Mouse (Mus musculus) liver, embryonic 16.5 days (tissue): Measurements from ENCODE around the gene Kif24. TPM values are rescaled to one million over a fixed set of nuclear protein-coding genes. Genes with fewer than 3 reads are reported as not detected.

Experiments
- ATAC-seq: fragments of 200-750 bp; cut with Nextera tagmentation; 2 replicates; pipeline ENCODE4 v1.8.0; 2017; ENCODE audit warnings: low read depth, mild to moderate bottlenecking, moderate number of reproducible peaks, moderate library complexity
- H3K27ac ChIP-seq: fragments of 300-500 bp; sonication (generic); 2 replicates; pipeline ENCODE4 v1.5.1; 2014; ENCODE audit warnings: mild to moderate bottlenecking, low read length
- H3K27me3 ChIP-seq: fragments of 300-500 bp; sonication (generic); 2 replicates; pipeline ENCODE4 v1.6.1; 2014; ENCODE audit warnings: low read depth, low read length, mixed read lengths; ENCODE audit not compliant: control insufficient read depth, insufficient read depth
- H3K36me3 ChIP-seq: fragments of 300-500 bp; sonication (generic); 2 replicates; pipeline ENCODE4 v1.6.1; 2014; ENCODE audit warnings: mild to moderate bottlenecking; ENCODE audit not compliant: control insufficient read depth, insufficient read depth
- H3K4me1 ChIP-seq: fragments of 300-500 bp; sonication (generic); 2 replicates; pipeline ENCODE4 v1.6.1; 2014; ENCODE audit warnings: low read depth, low read length, mixed read lengths; ENCODE audit not compliant: control insufficient read depth
- H3K4me2 ChIP-seq: fragments of 300-500 bp; sonication (generic); 2 replicates; pipeline ENCODE4 v1.6.1; 2014; ENCODE audit warnings: low read depth, low read length, mixed read lengths
- H3K4me3 ChIP-seq: fragments of 300-500 bp; sonication (generic); 2 replicates; pipeline ENCODE4 v1.5.1; 2014; ENCODE audit warnings: low read depth, mild to moderate bottlenecking, low read length
- H3K9ac ChIP-seq: fragments of 300-500 bp; sonication (generic); 2 replicates; pipeline ENCODE4 v1.6.1; 2014; ENCODE audit warnings: low read depth, low read length
- H3K9me3 ChIP-seq: fragments of 300-500 bp; sonication (generic); replicated peaks from 2 replicates; pipeline ENCODE4 v1.6.1; 2016; ENCODE audit warnings: low read length; ENCODE audit not compliant: control insufficient read depth
- WGBS: fragments of 180-500 bp; shearing (Covaris S2); extraction: QIAGEN DNeasy Blood & Tissue Kit; methylation state at CpG from one replicate; pipeline ENCODE4 v1.1.7; 2014; ENCODE audit not compliant: insufficient replicate concordance; 5-methylcytosine and 5-hydroxymethylcytosine counted together
- polyA plus RNA-seq: library from polyadenylated mRNA; unstranded; fragments of >200 nt; fragmentation: Nextera tagmentation; extraction: Ambion mirVana; gene quantifications from 2 replicates; pipeline ENCODE4 v1.2.1, GENCODE M21; 2015

Kif24 gene
- polyA plus RNA-seq, 1 experiment from 2014 or later = 4.9 TPM

- Histone ChIP-seq H3K36me3 (no peaks in the 10 kb centered on the region), H3K4me3 (peak within 1 kb of the TSS; percentile 52), H3K4me1 (peaks cover 27% of the 10 kb centered on the region), H3K27me3 (peaks cover 57% of the 10 kb centered on the region), H3K27ac (no peak within 1 kb of the TSS), H3K9ac (peak within 1 kb of the TSS; percentile 52), H3K4me2 (peak within 1 kb of the TSS; percentile 61), H3K9me3 (no peaks in the 10 kb centered on the region)
- 1% methylated on average over 18 of the region's 18 CpGs for WGBS
- peak; percentile 95 for ATAC-seq
Measured at GRCm38 (mm10) chr4:41502986-41503412, 38.3 kb upstream of the Kif24 start, which contains the start of gene AI464131. Gene AI464131, minus strand, starts transcription at chr4:41503076.

- H3K4me1 ChIP-seq = peaks cover 30% of the 10 kb centered on the region
- WGBS = 15% methylated on average over 20 of the region's 20 CpGs
- ATAC-seq = no peak
- peak overlapping the region; percentile 52 for H3K4me3 ChIP-seq
- H3K36me3 ChIP-seq = no peaks in the 10 kb centered on the region
- H3K9ac ChIP-seq = peak overlapping the region; percentile 52
- H3K27ac ChIP-seq = no peak overlapping the region
- H3K27me3 ChIP-seq = peaks cover 57% of the 10 kb centered on the region
- no peaks in the 10 kb centered on the region for H3K9me3 ChIP-seq
- H3K4me2 ChIP-seq = peak overlapping the region; percentile 61
Measured at GRCm38 (mm10) chr4:41502171-41502940, 37.7 kb upstream of the Kif24 start.

- Histone ChIP-seq H3K4me3 (no peak overlapping the region), H3K27ac (no peak overlapping the region), H3K9ac (no peak overlapping the region), H3K9me3 (no peaks in the 10 kb centered on the region), H3K36me3 (no peaks in the 10 kb centered on the region), H3K4me1 (peaks cover 20% of the 10 kb centered on the region), H3K27me3 (peaks cover 63% of the 10 kb centered on the region), H3K4me2 (no peak overlapping the region)
- 74% methylated on average over 4 of the region's 4 CpGs for WGBS
- ATAC-seq = no peak
Measured at GRCm38 (mm10) chr4:41500787-41501186, 36.1 kb upstream of the Kif24 start.

GRCm38 (mm10) chr4:41499619-41500018 lies 34.9 kb upstream of the Kif24 start:
- 50% methylated on average over 8 of the region's 8 CpGs for WGBS
- Histone ChIP-seq H3K36me3 (no peaks in the 10 kb centered on the region), H3K9ac (no peak overlapping the region), H3K27ac (no peak overlapping the region), H3K27me3 (peaks cover 63% of the 10 kb centered on the region), H3K9me3 (no peaks in the 10 kb centered on the region), H3K4me1 (peaks cover 20% of the 10 kb centered on the region), H3K4me3 (no peak overlapping the region), H3K4me2 (no peak overlapping the region)
- ATAC-seq = no peak

GRCm38 (mm10) chr4:41498921-41499391 lies 34.3 kb upstream of the Kif24 start:
- WGBS = 6% methylated on average over 43 of the region's 43 CpGs
- H3K9ac ChIP-seq = no peak overlapping the region
- no peak overlapping the region for H3K27ac ChIP-seq
- no peak for ATAC-seq
- H3K36me3 ChIP-seq = no peaks in the 10 kb centered on the region
- H3K4me3 ChIP-seq = no peak overlapping the region
- H3K4me2 ChIP-seq = no peak overlapping the region
- H3K27me3 ChIP-seq = peaks cover 63% of the 10 kb centered on the region
- H3K4me1 ChIP-seq = peaks cover 20% of the 10 kb centered on the region
- no peaks in the 10 kb centered on the region for H3K9me3 ChIP-seq

GRCm38 (mm10) chr4:41497995-41498845 lies 33.5 kb upstream of the Kif24 start:
- Histone ChIP-seq H3K4me2 (peak overlapping the region; percentile 26), H3K27me3 (peaks cover 63% of the 10 kb centered on the region), H3K36me3 (no peaks in the 10 kb centered on the region), H3K9ac (no peak overlapping the region), H3K27ac (no peak overlapping the region), H3K9me3 (no peaks in the 10 kb centered on the region), H3K4me3 (peak overlapping the region; percentile 16), H3K4me1 (peaks cover 20% of the 10 kb centered on the region)
- ATAC-seq = no peak
- WGBS = 5% methylated on average over 72 of the region's 72 CpGs

GRCm38 (mm10) chr4:41497579-41497978 lies 32.9 kb upstream of the Kif24 start:
- WGBS = 3% methylated on average over 34 of the region's 34 CpGs
- H3K27ac ChIP-seq = no peak overlapping the region
- no peaks in the 10 kb centered on the region for H3K9me3 ChIP-seq
- ATAC-seq = no peak
- no peak overlapping the region; the same call in 1 of the 2 replicates for H3K4me3 ChIP-seq
- H3K27me3 ChIP-seq = peaks cover 59% of the 10 kb centered on the region
- peaks cover 19% of the 10 kb centered on the region for H3K4me1 ChIP-seq
- no peak overlapping the region for H3K9ac ChIP-seq
- no peaks in the 10 kb centered on the region for H3K36me3 ChIP-seq
- H3K4me2 ChIP-seq = peak overlapping the region; percentile 26

- Histone ChIP-seq H3K9ac (no peak overlapping the region), H3K27ac (no peak overlapping the region), H3K4me3 (no peak overlapping the region), H3K27me3 (peaks cover 56% of the 10 kb centered on the region), H3K4me1 (peaks cover 13% of the 10 kb centered on the region), H3K4me2 (no peak overlapping the region), H3K9me3 (no peaks in the 10 kb centered on the region), H3K36me3 (no peaks in the 10 kb centered on the region)
- WGBS = 46% methylated on average over 5 of the region's 5 CpGs
- no peak for ATAC-seq
Measured at GRCm38 (mm10) chr4:41497046-41497445, 32.4 kb upstream of the Kif24 start.
